Mouse (Mus musculus): ENCODE measurements at regions not wholly inside any gene's neighbourhood (a gene's known extent, or its start where the extent isn't known, plus 50 kb on each side); places are given as distances from the start of the nearest gene placed in this dataset.

GRCm38 (mm10) chr3:4971496-4971895, 779.1 kb upstream of the Gm8797 start:
- Histone ChIP-seq H3K36me3 (ENCODE audit: control insufficient read depth, insufficient read depth) (no peaks in the 10 kb centered on the region), H3ac (ENCODE audit: control insufficient read depth, insufficient read length, low read depth) (no peak overlapping the region), H3K4me3 (ENCODE audit: insufficient read depth, poor library complexity, severe bottlenecking) (no peak overlapping the region), H3K79me3 (ENCODE audit: low read depth) (no peaks in the 10 kb centered on the region), H3K79me2 (ENCODE audit: control insufficient read depth, insufficient read depth) (no peaks in the 10 kb centered on the region), H3K27me3 (ENCODE audit: control insufficient read depth, insufficient read depth, insufficient read length) (no peaks in the 10 kb centered on the region)
- no peak for TF ChIP-seq CEBPB (IDR thresholded peaks at IDR 0.05; ENCODE audit: low read depth)
- TF ChIP-seq MYOD1 (IDR thresholded peaks at IDR 0.05; ENCODE audit: control insufficient read depth, insufficient read length, low read depth) = no peak
- no peak for TF ChIP-seq MYOG (IDR thresholded peaks at IDR 0.05; ENCODE audit: control insufficient read depth, extremely low read depth, insufficient read length)

GRCm38 (mm10) chr3:4973278-4973677, 777.3 kb upstream of the Gm8797 start:
- no peak overlapping the region for H3K4me3 ChIP-seq (ENCODE audit: insufficient read depth, poor library complexity, severe bottlenecking)
- no peak for TF ChIP-seq USF1 (IDR thresholded peaks at IDR 0.05; ENCODE audit: low read depth)
- TF ChIP-seq CEBPB (IDR thresholded peaks at IDR 0.05; ENCODE audit: low read depth) = no peak
- no peak for TF ChIP-seq MYOD1 (IDR thresholded peaks at IDR 0.05; ENCODE audit: control insufficient read depth, insufficient read length, low read depth)
- no peak for TF ChIP-seq MYOG (IDR thresholded peaks at IDR 0.05; ENCODE audit: control insufficient read depth, extremely low read depth, insufficient read length)
- no peak for TF ChIP-seq MAX (IDR thresholded peaks at IDR 0.05)
- TF ChIP-seq FOSL1 (IDR thresholded peaks at IDR 0.05; ENCODE audit: insufficient read depth, low read length, poor library complexity, severe bottlenecking) = no peak
- no peak for TF ChIP-seq CTCF (IDR thresholded peaks at IDR 0.05; ENCODE audit: control insufficient read depth, insufficient read depth, insufficient read length)
- H3K36me3 ChIP-seq (ENCODE audit: control insufficient read depth, insufficient read depth) = no peaks in the 10 kb centered on the region
- H3ac ChIP-seq (ENCODE audit: control insufficient read depth, insufficient read length, low read depth) = no peak overlapping the region
- H3K27me3 ChIP-seq (ENCODE audit: control insufficient read depth, insufficient read depth, insufficient read length) = no peaks in the 10 kb centered on the region
- H3K79me3 ChIP-seq (ENCODE audit: low read depth) = no peaks in the 10 kb centered on the region
- H3K79me2 ChIP-seq (ENCODE audit: control insufficient read depth, insufficient read depth) = no peaks in the 10 kb centered on the region

- TF ChIP-seq FOSL1 (IDR thresholded peaks at IDR 0.05; ENCODE audit: insufficient read depth, low read length, poor library complexity, severe bottlenecking) (no peak), CTCF (IDR thresholded peaks at IDR 0.05; ENCODE audit: control insufficient read depth, insufficient read depth, insufficient read length) (no peak), USF1 (IDR thresholded peaks at IDR 0.05; ENCODE audit: low read depth) (no peak), MYOD1 (IDR thresholded peaks at IDR 0.05; ENCODE audit: control insufficient read depth, insufficient read length, low read depth) (no peak), CEBPB (IDR thresholded peaks at IDR 0.05; ENCODE audit: low read depth) (no peak), MYOG (IDR thresholded peaks at IDR 0.05; ENCODE audit: control insufficient read depth, extremely low read depth, insufficient read length) (no peak), MAX (IDR thresholded peaks at IDR 0.05) (no peak)
- Histone ChIP-seq H3K4me3 (ENCODE audit: insufficient read depth, poor library complexity, severe bottlenecking) (no peak overlapping the region), H3K79me2 (ENCODE audit: control insufficient read depth, insufficient read depth) (no peaks in the 10 kb centered on the region), H3K79me3 (ENCODE audit: low read depth) (no peaks in the 10 kb centered on the region), H3K27me3 (ENCODE audit: control insufficient read depth, insufficient read depth, insufficient read length) (no peaks in the 10 kb centered on the region), H3ac (ENCODE audit: control insufficient read depth, insufficient read length, low read depth) (no peak overlapping the region), H3K36me3 (ENCODE audit: control insufficient read depth, insufficient read depth) (no peaks in the 10 kb centered on the region)
Observed at GRCm38 (mm10) chr3:4973764-4974163, 776.8 kb upstream of the Gm8797 start.

- Histone ChIP-seq H3K36me3 (ENCODE audit: control insufficient read depth, insufficient read depth) (no peaks in the 10 kb centered on the region), H3K4me3 (ENCODE audit: insufficient read depth, poor library complexity, severe bottlenecking) (no peak overlapping the region), H3ac (ENCODE audit: control insufficient read depth, insufficient read length, low read depth) (no peak overlapping the region), H3K79me3 (ENCODE audit: low read depth) (no peaks in the 10 kb centered on the region), H3K79me2 (ENCODE audit: control insufficient read depth, insufficient read depth) (no peaks in the 10 kb centered on the region), H3K27me3 (ENCODE audit: control insufficient read depth, insufficient read depth, insufficient read length) (no peaks in the 10 kb centered on the region)
- no peak for TF ChIP-seq USF1 (IDR thresholded peaks at IDR 0.05; ENCODE audit: low read depth)
- TF ChIP-seq MYOD1 (IDR thresholded peaks at IDR 0.05; ENCODE audit: control insufficient read depth, insufficient read length, low read depth) = no peak
- TF ChIP-seq MAX (IDR thresholded peaks at IDR 0.05) = no peak
- no peak for TF ChIP-seq MYOG (IDR thresholded peaks at IDR 0.05; ENCODE audit: control insufficient read depth, extremely low read depth, insufficient read length)
- no peak for TF ChIP-seq CEBPB (IDR thresholded peaks at IDR 0.05; ENCODE audit: low read depth)
- TF ChIP-seq CTCF (IDR thresholded peaks at IDR 0.05; ENCODE audit: control insufficient read depth, insufficient read depth, insufficient read length) = no peak
- no peak for TF ChIP-seq FOSL1 (IDR thresholded peaks at IDR 0.05; ENCODE audit: insufficient read depth, low read length, poor library complexity, severe bottlenecking)
Observed at GRCm38 (mm10) chr3:4974659-4975058, 775.9 kb upstream of the Gm8797 start.

- no peaks in the 10 kb centered on the region for H3K79me2 ChIP-seq (ENCODE audit: control insufficient read depth, insufficient read depth)
- no peak overlapping the region for H3ac ChIP-seq (ENCODE audit: control insufficient read depth, insufficient read length, low read depth)
- no peaks in the 10 kb centered on the region for H3K79me3 ChIP-seq (ENCODE audit: low read depth)
- no peaks in the 10 kb centered on the region for H3K36me3 ChIP-seq (ENCODE audit: control insufficient read depth, insufficient read depth)
- no peak for TF ChIP-seq USF1 (IDR thresholded peaks at IDR 0.05; ENCODE audit: low read depth)
- TF ChIP-seq CTCF (IDR thresholded peaks at IDR 0.05; ENCODE audit: control insufficient read depth, insufficient read depth, insufficient read length) = no peak
- no peaks in the 10 kb centered on the region for H3K27me3 ChIP-seq (ENCODE audit: control insufficient read depth, insufficient read depth, insufficient read length)
- H3K4me3 ChIP-seq (ENCODE audit: insufficient read depth, poor library complexity, severe bottlenecking) = no peak overlapping the region
Observed at GRCm38 (mm10) chr3:4976344-4976743, 774.3 kb upstream of the Gm8797 start.

- H3K27me3 ChIP-seq (ENCODE audit: control insufficient read depth, insufficient read depth, insufficient read length) = no peaks in the 10 kb centered on the region
- TF ChIP-seq MYOD1 (IDR thresholded peaks at IDR 0.05; ENCODE audit: control insufficient read depth, insufficient read length, low read depth) (no peak), CEBPB (IDR thresholded peaks at IDR 0.05; ENCODE audit: low read depth) (no peak), FOSL1 (IDR thresholded peaks at IDR 0.05; ENCODE audit: insufficient read depth, low read length, poor library complexity, severe bottlenecking) (no peak), MAX (IDR thresholded peaks at IDR 0.05) (no peak), USF1 (IDR thresholded peaks at IDR 0.05; ENCODE audit: low read depth) (no peak), MYOG (IDR thresholded peaks at IDR 0.05; ENCODE audit: control insufficient read depth, extremely low read depth, insufficient read length) (no peak), CTCF (IDR thresholded peaks at IDR 0.05; ENCODE audit: control insufficient read depth, insufficient read depth, insufficient read length) (no peak)
- H3ac ChIP-seq (ENCODE audit: control insufficient read depth, insufficient read length, low read depth) = no peak overlapping the region
- no peaks in the 10 kb centered on the region for H3K79me2 ChIP-seq (ENCODE audit: control insufficient read depth, insufficient read depth)
- no peaks in the 10 kb centered on the region for H3K79me3 ChIP-seq (ENCODE audit: low read depth)
- no peak overlapping the region for H3K4me3 ChIP-seq (ENCODE audit: insufficient read depth, poor library complexity, severe bottlenecking)
- no peaks in the 10 kb centered on the region for H3K36me3 ChIP-seq (ENCODE audit: control insufficient read depth, insufficient read depth)
Observed at GRCm38 (mm10) chr3:5017742-5018141, 732.9 kb upstream of the Gm8797 start.
